Mouse (Mus musculus): Measurements from ENCODE around the gene Fam69a.

DNA sequence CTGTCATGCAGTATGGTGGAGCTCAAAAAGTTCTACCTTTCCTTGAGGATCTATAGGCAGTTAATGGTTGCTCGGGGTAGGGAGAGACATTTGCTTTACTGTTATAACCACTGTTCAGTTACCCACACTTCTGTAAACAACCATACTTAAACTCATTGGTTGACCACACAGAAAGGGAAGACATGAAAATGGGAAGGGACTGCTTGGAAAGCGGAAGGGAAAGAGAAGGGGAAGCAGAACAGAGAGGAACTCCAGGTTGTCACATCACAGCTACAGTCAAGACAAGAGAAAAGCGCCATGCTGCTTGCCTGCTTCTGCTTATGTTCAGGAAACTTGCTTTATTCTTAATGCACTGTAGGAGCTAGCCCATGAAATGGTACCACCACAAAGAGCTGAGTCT lies 37.3 kb downstream of the Fam69a start:
- no peak for TF ChIP-seq CTCF (conservative IDR thresholded peaks at IDR 0.05; ENCODE audit: insufficient read depth, insufficient read length, low read depth, low read length)
- no peak for TF ChIP-seq POLR2A (IDR thresholded peaks at IDR 0.05; ENCODE audit: low read depth, low read length)

Data from kidney, adult 2 months (tissue).